Mouse (Mus musculus) MEL (cell line): ENCODE data around the gene Abhd18.

Experiments used
- BHLHE40 ChIP-seq: IDR thresholded peaks from 2 replicates; pipeline ENCODE4 v1.6.1; 2012; ENCODE audit warnings: low read depth, mild to moderate bottlenecking, inconsistent platforms, low read length, improper control_type of control experiment, borderline replicate concordance
- CHD1 ChIP-seq: IDR thresholded peaks from 2 replicates; pipeline ENCODE4 v1.6.1; 2012; ENCODE audit warnings: low read depth, mild to moderate bottlenecking, inconsistent platforms, low read length, improper control_type of control experiment
- CTCF ChIP-seq, 3 experiments: IDR thresholded peaks in 2 of 3; conservative IDR thresholded peaks in 1 of 3; 2 replicates each; pipeline ENCODE4 v1.5.1; 2011 to 2012; ENCODE audit warnings: low read length in 3 of 3, low read depth in 2 of 3, mild to moderate bottlenecking in 2 of 3, improper control_type of control experiment in 1 of 3, inconsistent platforms in 1 of 3, mixed read lengths in 1 of 3, moderate library complexity in 1 of 3; ENCODE audit not compliant: control insufficient read depth in 1 of 3, insufficient read depth in 1 of 3, poor library complexity in 1 of 3, severe bottlenecking in 1 of 3
- EP300 ChIP-seq, 2 experiments: IDR thresholded peaks; 2 replicates each; pipeline ENCODE4 v1.6.1; 2011; ENCODE audit warnings: improper control_type of control experiment in 2 of 2, low read length in 2 of 2, low read depth in 1 of 2, mild to moderate bottlenecking in 1 of 2
- ETS1 ChIP-seq: IDR thresholded peaks from 2 replicates; pipeline ENCODE4 v1.6.1; 2012; ENCODE audit warnings: low read depth, mild to moderate bottlenecking, inconsistent platforms, low read length, improper control_type of control experiment, moderate library complexity
- HCFC1 ChIP-seq: IDR thresholded peaks from 2 replicates; pipeline ENCODE4 v1.6.1; 2012; ENCODE audit warnings: low read depth, mild to moderate bottlenecking, inconsistent platforms, low read length, improper control_type of control experiment, moderate library complexity
- MAFK ChIP-seq: IDR thresholded peaks from 2 replicates; pipeline ENCODE4 v1.6.1; 2011; ENCODE audit warnings: low read depth, mild to moderate bottlenecking, low read length, improper control_type of control experiment, borderline replicate concordance
- MEF2A ChIP-seq: IDR thresholded peaks from 2 replicates; pipeline ENCODE4 v1.6.1; 2014; ENCODE audit warnings: low read depth, mild to moderate bottlenecking, inconsistent platforms, low read length, improper control_type of control experiment; ENCODE audit not compliant: poor library complexity, insufficient replicate concordance, severe bottlenecking; ENCODE audit errors: extremely low read depth
- POLR2A ChIP-seq, 2 experiments: IDR thresholded peaks; 2 replicates each; pipeline ENCODE4 v1.6.1; 2011 to 2012; ENCODE audit warnings: low read length in 2 of 2, mild to moderate bottlenecking in 2 of 2, control low read depth in 1 of 2, improper control_type of control experiment in 1 of 2, low read depth in 1 of 2, moderate library complexity in 1 of 2; ENCODE audit not compliant: control insufficient read depth in 1 of 2, insufficient read depth in 1 of 2, poor library complexity in 1 of 2
- POLR2AphosphoS2 ChIP-seq: IDR thresholded peaks from 2 replicates; pipeline ENCODE4 v1.6.1; 2011; ENCODE audit warnings: low read length, improper control_type of control experiment
- TAL1 ChIP-seq: IDR thresholded peaks from 2 replicates; pipeline ENCODE4 v1.6.1; 2012; ENCODE audit warnings: mild to moderate bottlenecking, inconsistent platforms, low read length, moderate library complexity, mixed read lengths
- TCF12 ChIP-seq: IDR thresholded peaks from 2 replicates; pipeline ENCODE4 v1.6.1; 2014; ENCODE audit warnings: low read depth, mild to moderate bottlenecking, inconsistent platforms, low read length, improper control_type of control experiment, moderate library complexity
- UBTF ChIP-seq: IDR thresholded peaks from 2 replicates; pipeline ENCODE4 v1.6.1; 2012; ENCODE audit warnings: low read depth, mild to moderate bottlenecking, inconsistent platforms, low read length, improper control_type of control experiment, moderate library complexity, borderline replicate concordance; ENCODE audit not compliant: insufficient read depth
- ZC3H11A ChIP-seq: IDR thresholded peaks from 2 replicates; pipeline ENCODE4 v1.6.1; 2012; ENCODE audit warnings: low read depth, mild to moderate bottlenecking, inconsistent platforms, low read length, improper control_type of control experiment

DNA sequence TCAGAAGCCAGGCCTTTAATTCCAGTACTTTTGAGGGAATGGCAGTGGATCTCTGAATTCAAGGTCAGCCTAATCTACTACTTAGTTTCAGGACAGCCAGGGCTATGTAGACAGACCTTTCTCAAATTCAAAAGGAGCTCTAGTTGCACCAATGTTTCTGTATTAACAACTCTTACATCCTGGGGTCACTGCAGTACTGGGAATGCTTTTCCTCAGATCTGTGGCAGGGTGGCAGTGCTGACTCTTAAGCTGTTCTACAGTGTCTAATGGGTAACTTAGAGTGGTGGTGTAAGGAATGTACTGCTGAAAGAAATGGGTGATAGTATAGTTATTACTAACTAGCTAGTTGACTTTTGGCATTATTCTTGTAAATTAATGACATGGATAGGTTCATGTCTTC lies 105.8 kb downstream of the Abhd18 start:
- TF ChIP-seq CTCF (IDR thresholded peaks at IDR 0.05 in 2 of 3, conservative IDR thresholded peaks at IDR 0.05 in 1 of 3; ENCODE audit: control insufficient read depth in 1 of 3, insufficient read depth in 1 of 3, low read depth in 2 of 3, low read length in 3 of 3, poor library complexity in 1 of 3, severe bottlenecking in 1 of 3) (no peak), EP300 (IDR thresholded peaks at IDR 0.05; ENCODE audit: low read depth in 1 of 2, low read length in 2 of 2) (no peak), POLR2AphosphoS2 (no peak), HCFC1 (no peak), MEF2A (no peak), MAFK (no peak), BHLHE40 (no peak), ZC3H11A (no peak), TCF12 (no peak), TAL1 (no peak), UBTF (no peak), CHD1 (no peak), ETS1 (no peak), POLR2A (IDR thresholded peaks at IDR 0.05; ENCODE audit: control insufficient read depth in 1 of 2, insufficient read depth in 1 of 2, low read depth in 1 of 2, low read length in 2 of 2, poor library complexity in 1 of 2) (no peak)
